Mouse (Mus musculus) CD4-positive, CD25-positive, alpha-beta regulatory T cell, adult 9 weeks (primary cell): ENCODE data around the gene Atp5h. TPM values are rescaled to one million over a fixed set of nuclear protein-coding genes. Genes with fewer than 3 reads are reported as not detected.

ENCODE experiments used
- polyA plus RNA-seq: library from polyadenylated mRNA; unstranded; fragments of 100-300 nt; shearing (Covaris generic); gene quantifications from one replicate; pipeline ENCODE4 v1.2.1, GENCODE M21; 2017

Atp5h gene
- 760 TPM for polyA plus RNA-seq

GRCm38 (mm10) chr11:115419531-115420237, at the start of gene Atp5h, which contains the start of gene Kctd2:
TSS of gene Atp5h (minus strand) at chr11:115419962.
TSS of gene Kctd2 (plus strand) at chr11:115420128.

GRCm38 (mm10) chr11:115462243-115462891, 42.6 kb upstream of the Atp5h start, which contains the start of gene Slc16a5:
TSS of gene Slc16a5 (plus strand) at chr11:115462474.

GRCm38 (mm10) chr11:115439906-115440595, 20.3 kb upstream of the Atp5h start, which contains the start of gene Trim80:
TSS of gene Trim80 (plus strand) at chr11:115440545.

GRCm38 (mm10) chr11:115403338-115404124, 16.2 kb downstream of the Atp5h start, which contains the start of gene Mrpl58:
TSS of gene Mrpl58 (plus strand) at chr11:115403752.

GRCm38 (mm10) chr11:115381743-115382539, 37.8 kb downstream of the Atp5h start, which contains the start of gene Cdr2l:
TSS of gene Cdr2l (plus strand) at chr11:115381916.

GRCm38 (mm10) chr11:115367395-115367944, 52.3 kb downstream of the Atp5h start, which contains the start of gene Hid1:
TSS of gene Hid1 (minus strand) at chr11:115367756.

Other genes starting within 250 kb of the Atp5h start
- 16.5 TPM for gene Tmem104, start 232.5 kb downstream of the Atp5h start, polyA plus RNA-seq
- gene Nat9, start 232.1 kb downstream of the Atp5h start, polyA plus RNA-seq, result 14.4 TPM
- not detected for gene Grin2c, start 152.7 kb downstream of the Atp5h start, polyA plus RNA-seq
- gene Fdxr, start 142.9 kb downstream of the Atp5h start, polyA plus RNA-seq, result 44.7 TPM
- 1.6 TPM for gene Fads6, start 122.3 kb downstream of the Atp5h start, polyA plus RNA-seq
- gene Otop2, start 112.8 kb downstream of the Atp5h start, polyA plus RNA-seq, result not detected
- gene Ush1g, start 97.9 kb downstream of the Atp5h start, polyA plus RNA-seq, result not detected
- not detected for gene Otop3, start 85.2 kb downstream of the Atp5h start, polyA plus RNA-seq
- 16.5 TPM for gene Hid1, start 52.2 kb downstream of the Atp5h start, polyA plus RNA-seq
- not detected for gene Cdr2l, start 38.0 kb downstream of the Atp5h start, polyA plus RNA-seq
- gene Mrpl58, start 16.2 kb downstream of the Atp5h start, polyA plus RNA-seq, result 206 TPM
- gene Kctd2, start 166 bp upstream of the Atp5h start, polyA plus RNA-seq, result 4.4 TPM
- gene Trim80, start 20.6 kb upstream of the Atp5h start, polyA plus RNA-seq, result not detected
- 23.6 TPM for gene Slc16a5, start 42.5 kb upstream of the Atp5h start, polyA plus RNA-seq
- 115 TPM for gene Armc7, start 55.7 kb upstream of the Atp5h start, polyA plus RNA-seq
- 388 TPM for gene Nt5c, start 71.9 kb upstream of the Atp5h start, polyA plus RNA-seq
- gene Jpt1, start 94.4 kb upstream of the Atp5h start, polyA plus RNA-seq, result 645 TPM
- 775 TPM for gene Sumo2, start 116.3 kb upstream of the Atp5h start, polyA plus RNA-seq
- gene Nup85, start 144.5 kb upstream of the Atp5h start, polyA plus RNA-seq, result 95.7 TPM
- 68.3 TPM for gene Mrps7, start 184.0 kb upstream of the Atp5h start, polyA plus RNA-seq
- gene Gga3, start 184.1 kb upstream of the Atp5h start, polyA plus RNA-seq, result 71.5 TPM
- 198 TPM for gene Mif4gd, start 193.0 kb upstream of the Atp5h start, polyA plus RNA-seq
- 70.8 TPM for gene Slc25a19, start 208.3 kb upstream of the Atp5h start, polyA plus RNA-seq